Mouse (Mus musculus) myocyte (in vitro differentiated cells): ENCODE data around the gene Hpcal1. TPM values are rescaled to one million over a fixed set of nuclear protein-coding genes. Genes with fewer than 3 reads are reported as not detected.

Source experiments
- H3K27me3 ChIP-seq: one replicate; pipeline ENCODE4 v1.6.1; 2011; ENCODE audit not compliant: control insufficient read depth, insufficient read depth, insufficient read length
- H3K36me3 ChIP-seq: one replicate; pipeline ENCODE4 v1.6.1; 2011; ENCODE audit not compliant: control insufficient read depth, insufficient read depth
- H3K4me2 ChIP-seq: one replicate; pipeline ENCODE4 v1.6.1; 2011; ENCODE audit warnings: low read depth, control low read depth
- H3K4me3 ChIP-seq: one replicate; pipeline ENCODE4 v1.5.1; 2011; ENCODE audit warnings: mild to moderate bottlenecking, control low read depth, moderate library complexity
- H3K79me2 ChIP-seq: one replicate; pipeline ENCODE4 v1.6.1; 2011; ENCODE audit not compliant: control insufficient read depth, insufficient read depth
- H3ac ChIP-seq: one replicate; pipeline ENCODE4 v1.6.1; 2011; ENCODE audit not compliant: control insufficient read depth, insufficient read length
- CEBPB ChIP-seq: IDR thresholded peaks from 2 replicates; pipeline ENCODE4 v1.6.1; 2011; ENCODE audit warnings: mild to moderate bottlenecking, moderate library complexity; ENCODE audit not compliant: poor library complexity, insufficient read depth, severe bottlenecking
- E2F4 ChIP-seq: IDR thresholded peaks from one replicate; pipeline ENCODE4 v1.6.1; 2011; ENCODE audit warnings: mild to moderate bottlenecking, control low read depth, moderate library complexity; ENCODE audit not compliant: insufficient read depth
- MAX ChIP-seq: IDR thresholded peaks from one replicate; pipeline ENCODE4 v1.6.1; 2011; ENCODE audit warnings: low read depth, mild to moderate bottlenecking, control low read depth
- MYOD1 ChIP-seq, 3 experiments: IDR thresholded peaks; one replicate each; pipeline ENCODE4 v1.6.1; 2011; ENCODE audit warnings: control low read depth in 2 of 3, low read depth in 2 of 3, mild to moderate bottlenecking in 2 of 3, moderate library complexity in 1 of 3; ENCODE audit not compliant: insufficient read length in 2 of 3, control insufficient read depth in 1 of 3
- MYOG ChIP-seq, 3 experiments: IDR thresholded peaks; one replicate each; pipeline ENCODE4 v1.6.1; 2011; ENCODE audit warnings: control low read depth in 2 of 3, low read depth in 2 of 3, mild to moderate bottlenecking in 2 of 3; ENCODE audit not compliant: insufficient read length in 2 of 3, control insufficient read depth in 1 of 3, insufficient read depth in 1 of 3
- POLR2A ChIP-seq: IDR thresholded peaks from one replicate; pipeline ENCODE4 v1.6.1; 2011; ENCODE audit warnings: low read depth, mild to moderate bottlenecking, control low read depth, moderate library complexity; ENCODE audit not compliant: insufficient read length
- POLR2AphosphoS2 ChIP-seq: IDR thresholded peaks from one replicate; pipeline ENCODE4 v1.6.1; 2011; ENCODE audit warnings: low read depth, control low read depth; ENCODE audit not compliant: insufficient read length
- REST ChIP-seq: IDR thresholded peaks from one replicate; pipeline ENCODE4 v1.6.1; 2011; ENCODE audit warnings: mild to moderate bottlenecking, control low read depth, moderate library complexity; ENCODE audit not compliant: insufficient read depth, insufficient read length
- SRF ChIP-seq: IDR thresholded peaks from one replicate; pipeline ENCODE4 v1.6.1; 2011; ENCODE audit warnings: low read depth; ENCODE audit not compliant: control insufficient read depth, insufficient read length
- TCF12 ChIP-seq: IDR thresholded peaks from one replicate; pipeline ENCODE4 v1.6.1; 2011; ENCODE audit warnings: mild to moderate bottlenecking, control low read depth; ENCODE audit not compliant: poor library complexity, insufficient read depth, severe bottlenecking
- TCF3 ChIP-seq: IDR thresholded peaks from one replicate; pipeline ENCODE4 v1.6.1; 2011; ENCODE audit warnings: low read depth, control low read depth; ENCODE audit not compliant: insufficient read length
- USF1 ChIP-seq: IDR thresholded peaks from one replicate; pipeline ENCODE4 v1.6.1; 2011; ENCODE audit warnings: low read depth, mild to moderate bottlenecking, control low read depth, moderate library complexity
- polyA plus RNA-seq: library from polyadenylated mRNA; unstranded; fragments of >200 nt; fragmentation: generic; extraction: Trizol; gene quantifications from one replicate; pipeline ENCODE4 v1.2.1, GENCODE M21; 2012; ENCODE audit warnings: missing spikeins

The Hpcal1 gene
- polyA plus RNA-seq, 1 experiment = 89.4 TPM

- Histone ChIP-seq H3K36me3 (no peaks in the 10 kb centered on the region), H3K79me2 (peaks cover 58% of the 10 kb centered on the region), H3K4me3 (no peak overlapping the region), H3ac (no peak overlapping the region), H3K27me3 (no peaks in the 10 kb centered on the region), H3K4me2 (peak overlapping the region; percentile 88)
- TF ChIP-seq MYOG (IDR thresholded peaks at IDR 0.05; ENCODE audit: control insufficient read depth in 1 of 3, insufficient read depth in 1 of 3, insufficient read length in 2 of 3, low read depth in 2 of 3) (peak in 1 of 3 experiments; percentile 33), MAX (no peak)
These were observed 56.1 kb downstream of the Hpcal1 start for GRCm38 (mm10) chr12:17746725-17747124.

GRCm38 (mm10) chr12:17747191-17748154 lies 56.8 kb downstream of the Hpcal1 start:
- Histone ChIP-seq H3ac (no peak overlapping the region), H3K27me3 (no peaks in the 10 kb centered on the region), H3K79me2 (peaks cover 54% of the 10 kb centered on the region), H3K36me3 (no peaks in the 10 kb centered on the region), H3K4me3 (no peak overlapping the region), H3K4me2 (peak overlapping the region; percentile 88)
- TF ChIP-seq MYOD1 (IDR thresholded peaks at IDR 0.05; ENCODE audit: control insufficient read depth in 1 of 3, insufficient read length in 2 of 3, low read depth in 2 of 3) (peak; percentile 89 to 99 (median 99)), MYOG (IDR thresholded peaks at IDR 0.05; ENCODE audit: control insufficient read depth in 1 of 3, insufficient read depth in 1 of 3, insufficient read length in 2 of 3, low read depth in 2 of 3) (peak; percentile 47 to 96 (median 82)), TCF3 (peak; percentile 85), USF1 (no peak), TCF12 (peak; percentile 93), CEBPB (0 out of 2 replicates have a peak, but pooled peaks have one; percentile 52), SRF (no peak)

GRCm38 (mm10) chr12:17748155-17748529 lies 57.5 kb downstream of the Hpcal1 start:
- TF ChIP-seq MYOD1 (IDR thresholded peaks at IDR 0.05; ENCODE audit: control insufficient read depth in 1 of 3, insufficient read length in 2 of 3, low read depth in 2 of 3) (peak in 1 of 3 experiments; percentile 19), TCF3 (no peak)
- H3K36me3 ChIP-seq = no peaks in the 10 kb centered on the region
- H3ac ChIP-seq = no peak overlapping the region
- no peaks in the 10 kb centered on the region for H3K27me3 ChIP-seq
- peak overlapping the region; percentile 88 for H3K4me2 ChIP-seq
- no peak overlapping the region for H3K4me3 ChIP-seq
- H3K79me2 ChIP-seq = peaks cover 54% of the 10 kb centered on the region

GRCm38 (mm10) chr12:17749784-17750183 lies 59.1 kb downstream of the Hpcal1 start:
- no peaks in the 10 kb centered on the region for H3K27me3 ChIP-seq
- H3ac ChIP-seq = no peak overlapping the region

GRCm38 (mm10) chr12:17750500-17750899 lies 59.8 kb downstream of the Hpcal1 start:
- H3ac ChIP-seq = no peak overlapping the region
- peaks cover 53% of the 10 kb centered on the region for H3K79me2 ChIP-seq
- TF ChIP-seq TCF12 (no peak), MYOG (IDR thresholded peaks at IDR 0.05; ENCODE audit: control insufficient read depth in 1 of 3, insufficient read depth in 1 of 3, insufficient read length in 2 of 3, low read depth in 2 of 3) (peak in 1 of 3 experiments; percentile 52), CEBPB (peak; percentile 42; the same call in 1 of the 2 replicates), SRF (no peak), MAX (no peak), MYOD1 (IDR thresholded peaks at IDR 0.05; ENCODE audit: control insufficient read depth in 1 of 3, insufficient read length in 2 of 3, low read depth in 2 of 3) (peak in 1 of 3 experiments; percentile 62), POLR2AphosphoS2 (no peak)
- H3K36me3 ChIP-seq = no peaks in the 10 kb centered on the region
- H3K4me2 ChIP-seq = peak overlapping the region; percentile 79
- no peaks in the 10 kb centered on the region for H3K27me3 ChIP-seq
- no peak overlapping the region for H3K4me3 ChIP-seq

More at GRCm38 (mm10) chr12:17749784-17750183, 59.1 kb downstream of the Hpcal1 start:
- Histone ChIP-seq H3K79me2 (peaks cover 54% of the 10 kb centered on the region), H3K36me3 (no peaks in the 10 kb centered on the region), H3K4me3 (no peak overlapping the region), H3K4me2 (peak overlapping the region; percentile 79)
- TF ChIP-seq POLR2AphosphoS2 (no peak), REST (no peak), MYOD1 (IDR thresholded peaks at IDR 0.05; ENCODE audit: control insufficient read depth in 1 of 3, insufficient read length in 2 of 3, low read depth in 2 of 3) (peak in 1 of 3 experiments; percentile 47), TCF12 (no peak), POLR2A (no peak), TCF3 (no peak), E2F4 (no peak), MAX (no peak), CEBPB (no peak), MYOG (IDR thresholded peaks at IDR 0.05; ENCODE audit: control insufficient read depth in 1 of 3, insufficient read depth in 1 of 3, insufficient read length in 2 of 3, low read depth in 2 of 3) (peak in 1 of 3 experiments; percentile 4), USF1 (no peak), SRF (no peak)
